Mouse (Mus musculus) cortical plate, adult 2 months (tissue): ENCODE data around the gene Pard3b.

Experiments
- CTCF ChIP-seq: fragments of 200-500 bp; IDR thresholded peaks from 2 replicates; pipeline ENCODE4 v1.5.1; 2011; ENCODE audit warnings: mild to moderate bottlenecking, control low read depth, low read length; ENCODE audit not compliant: insufficient read depth; ENCODE audit errors: extremely low read depth
- POLR2A ChIP-seq: fragments of 200-500 bp; IDR thresholded peaks from 2 replicates; pipeline ENCODE4 v1.6.1; 2011; ENCODE audit warnings: mild to moderate bottlenecking, low read length, control low read depth; ENCODE audit not compliant: insufficient read depth; ENCODE audit errors: extremely low read depth

DNA sequence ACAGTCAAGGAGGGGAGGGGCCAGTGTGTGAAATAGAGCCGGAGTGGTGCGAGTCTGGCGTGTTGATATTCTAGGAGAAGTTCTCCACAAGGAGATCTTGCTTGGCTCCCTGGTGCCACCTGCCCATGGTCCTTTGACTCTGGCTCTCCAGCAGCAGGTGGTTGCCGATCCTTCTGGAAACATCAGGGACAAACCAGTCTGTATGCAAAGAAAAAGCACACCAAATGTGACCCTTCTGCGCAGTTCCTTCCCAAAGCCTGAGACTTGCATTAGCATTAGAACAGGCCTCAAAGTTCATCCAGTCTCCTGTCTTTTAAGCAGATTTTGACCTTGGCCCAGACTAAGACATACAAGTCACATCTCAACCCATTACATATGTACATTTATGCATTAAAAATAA is 1011.9 kb downstream of the Pard3b start:
- no peak for TF ChIP-seq POLR2A
- TF ChIP-seq CTCF = no peak
